Mouse (Mus musculus): ENCODE results near the gene Guca2b. TPM values are rescaled to one million over a fixed set of nuclear protein-coding genes. Genes with fewer than 3 reads are reported as not detected.

The Guca2b gene
- not detected for total RNA-seq (2023)

DNA sequence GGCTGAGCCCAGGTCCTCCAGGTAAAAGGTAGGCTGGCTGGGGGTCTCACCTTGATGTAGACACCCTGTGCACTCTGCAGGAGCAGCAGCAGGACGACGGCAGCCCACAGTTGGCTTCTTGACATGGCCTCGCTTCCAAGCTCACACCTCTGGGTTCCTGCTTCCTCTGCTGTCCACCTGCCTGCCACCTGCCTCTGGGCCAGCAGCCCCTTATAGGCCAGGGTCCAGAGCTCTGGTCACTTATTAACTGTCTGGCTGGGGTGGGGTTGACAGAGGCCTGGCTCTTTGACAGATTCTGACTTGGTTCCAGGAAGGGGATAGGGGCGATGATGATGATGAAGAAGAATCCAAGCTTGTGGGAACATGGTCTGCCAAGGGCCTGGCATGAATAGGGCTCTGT, at the start of gene Guca2b:
Guca2b (minus strand) TSS at position 224 of the 400 bp plus-strand sequence.

DNA sequence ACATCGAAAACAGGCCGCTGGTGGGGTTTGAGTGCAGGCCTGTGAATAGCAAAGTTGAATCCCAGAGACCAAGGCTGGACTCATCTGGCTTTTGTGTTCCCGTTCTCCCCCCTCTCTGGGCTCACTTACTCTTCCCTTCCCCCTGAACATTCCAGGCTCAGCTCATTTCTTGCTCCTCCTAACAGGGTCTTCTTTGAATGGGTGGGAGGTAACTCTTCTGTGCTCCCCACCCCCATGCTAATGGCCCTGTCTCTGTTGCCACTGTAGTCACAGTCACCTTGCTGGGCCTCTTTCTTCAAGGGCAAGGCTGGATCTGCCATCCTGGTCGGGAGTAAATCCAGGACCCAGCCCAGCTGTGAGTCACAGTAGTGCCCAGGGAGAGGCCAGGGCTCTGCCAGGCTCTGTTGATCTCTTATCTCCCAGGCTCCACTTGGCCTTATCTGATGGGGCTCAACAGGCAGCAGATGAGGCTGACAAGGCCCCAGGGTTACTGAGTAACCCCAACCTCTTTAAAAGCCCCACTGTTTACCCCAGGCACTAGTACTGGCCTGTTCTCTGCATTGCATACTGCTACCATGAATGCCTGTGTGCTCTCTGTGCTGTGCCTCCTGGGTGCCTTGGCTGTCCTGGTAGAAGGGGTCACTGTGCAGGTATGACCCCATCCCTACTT, 21.4 kb downstream of the Guca2b start, which contains the start of gene Guca2a:
Guca2a (plus strand) TSS at position 529 of the 670 bp plus-strand sequence.

Other genes starting within 250 kb of the Guca2b start
- not detected for gene Ccdc30, start 243.4 kb downstream of the Guca2b start, total RNA-seq (2023)
- gene Ppcs, start 236.5 kb downstream of the Guca2b start, total RNA-seq (2023): 1 to 10 TPM; 2.7 to 4.2 TPM
- gene Zmynd12, start 236.1 kb downstream of the Guca2b start, total RNA-seq (2023): not detected
- not detected for gene Rimkla, start 166.3 kb downstream of the Guca2b start, total RNA-seq (2023)
- gene Foxj3, start 122.0 kb downstream of the Guca2b start, total RNA-seq (2023): 10 to 100 TPM; 49.9 to 52.6 TPM
- gene Frg2f1, start 119.4 kb downstream of the Guca2b start, total RNA-seq (2023): 1 to 10 TPM; 4.6 to 5.1 TPM
- gene Guca2a, start 21.2 kb downstream of the Guca2b start, total RNA-seq (2023): 1 to 10 TPM in 1 of 2 experiments, under 1 TPM in 1; 0.92 to 1.3 TPM
- 10 to 100 TPM; 22.1 to 25.1 TPM for gene Hivep3, start 74.8 kb upstream of the Guca2b start, total RNA-seq (2023)

Data from monocyte, adult 59 days (primary cell).